Comparison of ENCODE assay signal across 11 mouse cellular contexts in genomic region chr8:83976101-83976630, GRCm38 (mm10). TPM values are rescaled to one million over a fixed set of nuclear protein-coding genes. Genes with fewer than 3 reads are reported as not detected.
A peak's percentile ranks its signal among the peaks of the same experiment; 100 is the strongest.
DNase-seq lines count a peak whose midpoint lies in the region; ATAC-seq and TF ChIP-seq lines count a peak whose summit lies in the region.
"Had no signal": no experiment of that assay in that cellular context is flagged by ENCODE, and none has a peak within 500 bp of the region (broad histone marks: within the 10 kb centered on the region; RNA-seq: fewer than 3 reads in every experiment).

No protein-coding gene starts in this region.

- no peaks in the 10 kb centered on the region for H3K9me3 ChIP-seq in heart, embryonic 12.5 days (replicated peaks)
- no peaks in the 10 kb centered on the region for H3K9me3 ChIP-seq in liver, postnatal 0 days (ENCODE audit: low read length)
- H3K9me3 ChIP-seq: embryonic facial prominence, embryonic 13.5 days; neural tube, embryonic 13.5 days had no signal

- WGBS in heart, embryonic 12.5 days = 83% methylated on average over 4 of the region's 4 CpGs
- 74% methylated on average over 4 of the region's 4 CpGs for WGBS in liver, postnatal 0 days (ENCODE audit: insufficient replicate concordance)

- H3K27ac ChIP-seq in heart, embryonic 12.5 days (ENCODE audit: poor library complexity, severe bottlenecking) = no peak overlapping the region
- H3K27ac ChIP-seq in testis, adult 2 months (ENCODE audit: control insufficient read depth, insufficient read depth, low read depth, low read length) = peak overlapping the region; percentile 41
- H3K27ac ChIP-seq in liver, postnatal 0 days (ENCODE audit: low read depth) = no peak overlapping the region
- H3K27ac ChIP-seq: embryonic facial prominence, embryonic 13.5 days; neural tube, embryonic 13.5 days had no signal

- no peak for TF ChIP-seq POLR2A in testis, adult 2 months (IDR thresholded peaks at IDR 0.05; ENCODE audit: control insufficient read depth, low read depth, low read length)

- H3K9ac ChIP-seq in heart, embryonic 12.5 days = 0 out of 2 replicates have a peak overlapping the region, but pooled peaks have one; percentile 10
- no peak overlapping the region for H3K9ac ChIP-seq in liver, postnatal 0 days (replicated peaks)

- no peaks in the 10 kb centered on the region for H3K27me3 ChIP-seq in heart, embryonic 12.5 days (replicated peaks)
- no peaks in the 10 kb centered on the region for H3K27me3 ChIP-seq in testis, adult 2 months (ENCODE audit: control insufficient read depth, insufficient read depth, low read length)
- H3K27me3 ChIP-seq in liver, postnatal 0 days (ENCODE audit: insufficient read depth, low read length) = no peaks in the 10 kb centered on the region
- H3K27me3 ChIP-seq: embryonic facial prominence, embryonic 13.5 days; neural tube, embryonic 13.5 days had no signal

- TF ChIP-seq CTCF in testis, adult 2 months (IDR thresholded peaks at IDR 0.05; ENCODE audit: control insufficient read depth, insufficient read depth, insufficient replicate concordance, low read depth, low read length) = peak; percentile 27; the same call in 1 of the 2 replicates
- TF ChIP-seq CTCF in liver, postnatal 0 days (IDR thresholded peaks at IDR 0.05; ENCODE audit: low read depth) = peak; percentile 66

- peaks cover 77% of the 10 kb centered on the region for H3K4me1 ChIP-seq in heart, embryonic 12.5 days (replicated peaks)
- H3K4me1 ChIP-seq in testis, adult 2 months (ENCODE audit: control insufficient read depth, insufficient read depth, low read length) = peaks cover 26% of the 10 kb centered on the region
- peaks cover 38% of the 10 kb centered on the region for H3K4me1 ChIP-seq in liver, postnatal 0 days (ENCODE audit: insufficient read depth)

- H3K4me2 ChIP-seq in heart, embryonic 12.5 days = no peak overlapping the region
- H3K4me2 ChIP-seq in liver, postnatal 0 days (ENCODE audit: low read depth, low read length) = no peak overlapping the region
- H3K4me2 ChIP-seq: embryonic facial prominence, embryonic 13.5 days; heart, embryonic 11.5 days; neural tube, embryonic 13.5 days had no signal

- TF ChIP-seq EP300 in liver, postnatal 0 days (IDR thresholded peaks at IDR 0.05; ENCODE audit: low read depth) = no peak

- H3K4me3 ChIP-seq in heart, embryonic 12.5 days = no peak overlapping the region
- peak overlapping the region; percentile 86 for H3K4me3 ChIP-seq in testis, adult 2 months (ENCODE audit: control insufficient read depth, low read depth, low read length)
- no peak overlapping the region for H3K4me3 ChIP-seq in liver, postnatal 0 days (ENCODE audit: low read depth, low read length)
- H3K4me3 ChIP-seq: embryonic facial prominence, embryonic 13.5 days; neural tube, embryonic 13.5 days had no signal

- no peak for ATAC-seq in heart, embryonic 12.5 days (ENCODE audit: insufficient number of reproducible peaks, low FRiP score)
- ATAC-seq in liver, postnatal 0 days = no peak

- DNase-seq in heart, postnatal 4 days = no peak
- DNase-seq in testis, postnatal 14 days (ENCODE audit: low spot score) = no peak
- peak; percentile 38 for DNase-seq in liver, postnatal 0 days
- peak; percentile 50 to 54 for DNase-seq in thymus, postnatal 36 days
- no peak for DNase-seq in frontal cortex, adult 2 months (ENCODE audit: extremely low spot score in 1 of 2, low spot score in 1 of 2)
- no peak for DNase-seq in frontal cortex, postnatal 36 days (ENCODE audit: low spot score in 2 of 2)

- peaks cover 7% of the 10 kb centered on the region for H3K36me3 ChIP-seq in heart, embryonic 12.5 days
- H3K36me3 ChIP-seq in testis, adult 2 months (ENCODE audit: control insufficient read depth, insufficient read depth, low read length) = no peaks in the 10 kb centered on the region
- H3K36me3 ChIP-seq in liver, postnatal 0 days (replicated peaks; ENCODE audit: insufficient read depth, low read length) = peaks cover 1% of the 10 kb centered on the region

RNA-seq across cellular contexts. Expression of gene Prkaca, which starts 3.4 kb away (rescaled TPM):
- polyA plus RNA-seq in heart, embryonic 12.5 days (2016; fragmentation: Nextera tagmentation; extraction: Ambion mirVana) = 216 and 234 TPM in 2 replicates
- total RNA-seq in heart, postnatal 4 days (2021) = 100 to 1,000 TPM; 389 to 405 TPM
- 101 and 103 TPM in 2 replicates for polyA plus RNA-seq in testis, adult 2 months (2012; rRNA removed)
- polyA plus RNA-seq in liver, postnatal 0 days (2015; fragmentation: Nextera tagmentation; extraction: Ambion mirVana) = 28.2 and 33.9 TPM in 2 replicates
- 161 and 176 TPM in 2 replicates for polyA plus RNA-seq in frontal cortex, adult 2 months (2012; rRNA removed)

RNA-seq across cellular contexts. Expression of gene Asf1b, which starts 20.9 kb away (rescaled TPM):
- 55.0 and 58.3 TPM in 2 replicates for polyA plus RNA-seq in heart, embryonic 12.5 days (2016; fragmentation: Nextera tagmentation; extraction: Ambion mirVana)
- total RNA-seq in heart, postnatal 4 days (2021) = 10 to 100 TPM; 25.8 to 26.1 TPM
- 65.0 and 73.8 TPM in 2 replicates for polyA plus RNA-seq in testis, adult 2 months (2012; rRNA removed)
- 50.6 and 55.4 TPM in 2 replicates for polyA plus RNA-seq in liver, postnatal 0 days (2015; fragmentation: Nextera tagmentation; extraction: Ambion mirVana)
- 1.2 and 1.6 TPM in 2 replicates for polyA plus RNA-seq in frontal cortex, adult 2 months (2012; rRNA removed)

RNA-seq across cellular contexts. Expression of gene Gm10644, which starts 21.2 kb away (rescaled TPM):
- 0.34 and 0.40 TPM in 2 replicates for polyA plus RNA-seq in heart, embryonic 12.5 days (2016; fragmentation: Nextera tagmentation; extraction: Ambion mirVana)
- total RNA-seq in heart, postnatal 4 days (2021) = under 1 TPM; 0.27 to 0.41 TPM
- 14.9 and 15.2 TPM in 2 replicates for polyA plus RNA-seq in testis, adult 2 months (2012; rRNA removed)
- polyA plus RNA-seq in liver, postnatal 0 days (2015; fragmentation: Nextera tagmentation; extraction: Ambion mirVana) = 0.14 and 0.29 TPM in 2 replicates
- polyA plus RNA-seq in frontal cortex, adult 2 months (2012; rRNA removed) = 0.63 and 0.68 TPM in 2 replicates

RNA-seq across cellular contexts. Expression of gene Samd1, which starts 21.3 kb away (rescaled TPM):
- polyA plus RNA-seq in heart, embryonic 12.5 days (2016; fragmentation: Nextera tagmentation; extraction: Ambion mirVana) = 4.5 and 5.8 TPM in 2 replicates
- total RNA-seq in heart, postnatal 4 days (2021) = 10 to 100 TPM; 36.6 to 42.9 TPM
- 13.7 and 15.3 TPM in 2 replicates for polyA plus RNA-seq in testis, adult 2 months (2012; rRNA removed)
- polyA plus RNA-seq in liver, postnatal 0 days (2015; fragmentation: Nextera tagmentation; extraction: Ambion mirVana) = 3.5 and 3.8 TPM in 2 replicates
- polyA plus RNA-seq in frontal cortex, adult 2 months (2012; rRNA removed) = 47.4 and 48.4 TPM in 2 replicates

RNA-seq across cellular contexts. Expression of gene 1700067K01Rik, which starts 25.1 kb away (rescaled TPM):
- 0.22 and 0.54 TPM in 2 replicates for polyA plus RNA-seq in heart, embryonic 12.5 days (2016; fragmentation: Nextera tagmentation; extraction: Ambion mirVana)
- under 1 TPM in 1 of 2 experiments, not detected in 1; 0.83 TPM for total RNA-seq in heart, postnatal 4 days (2021)
- 38.1 and 43.2 TPM in 2 replicates for polyA plus RNA-seq in testis, adult 2 months (2012; rRNA removed)
- 0.87 and 0.99 TPM in 2 replicates for polyA plus RNA-seq in liver, postnatal 0 days (2015; fragmentation: Nextera tagmentation; extraction: Ambion mirVana)
- polyA plus RNA-seq in frontal cortex, adult 2 months (2012; rRNA removed) = not detected in 2 replicates

Comparison
In these comparisons a context has a peak if more than half of its experiments do, and no peak if none do; other contexts are left out.
1. DNase-seq: peak in liver, postnatal 0 days (single experiment) and thymus, postnatal 36 days (2 of 2); none in heart, postnatal 4 days (single experiment), testis, postnatal 14 days (single experiment), frontal cortex, adult 2 months (0 of 2) and frontal cortex, postnatal 36 days (0 of 2).
2. RNA of gene Asf1b, which starts 20.9 kb away (polyA plus RNA-seq): 65.0 to 73.8 TPM in testis, adult 2 months, 55.0 to 58.3 TPM in heart, embryonic 12.5 days and 50.6 to 55.4 TPM in liver, postnatal 0 days; 1.2 to 1.6 TPM in frontal cortex, adult 2 months; every median in the first group is over 10 times any median in the second.